Mouse (Mus musculus) forebrain, embryonic 12.5 days (tissue): ENCODE measurements around the gene Mboat2. TPM values are rescaled to one million over a fixed set of nuclear protein-coding genes. Genes with fewer than 3 reads are reported as not detected.

Experiments used
- ATAC-seq: fragments of 200-750 bp; cut with Nextera tagmentation; 2 replicates; pipeline ENCODE4 v1.8.0; 2017; ENCODE audit warnings: moderate TSS enrichment; ENCODE audit not compliant: low FRiP score
- H3K27ac ChIP-seq: fragments of 300-500 bp; sonication (generic); 2 replicates; pipeline ENCODE4 v1.5.1; 2016; ENCODE audit warnings: mild to moderate bottlenecking
- H3K27me3 ChIP-seq: fragments of 300-500 bp; sonication (generic); 2 replicates; pipeline ENCODE4 v1.6.1; 2016; ENCODE audit warnings: mild to moderate bottlenecking
- H3K36me3 ChIP-seq: fragments of 300-500 bp; sonication (generic); replicated peaks from 2 replicates; pipeline ENCODE4 v1.6.1; 2016; ENCODE audit warnings: mild to moderate bottlenecking
- H3K4me1 ChIP-seq: fragments of 300-500 bp; sonication (generic); 2 replicates; pipeline ENCODE4 v1.6.1; 2016
- H3K4me2 ChIP-seq: fragments of 300-500 bp; sonication (generic); 2 replicates; pipeline ENCODE4 v1.6.1; 2016; ENCODE audit warnings: mild to moderate bottlenecking, moderate library complexity
- H3K4me3 ChIP-seq: fragments of 300-500 bp; sonication (generic); replicated peaks from 2 replicates; pipeline ENCODE4 v1.5.1; 2016; ENCODE audit warnings: mild to moderate bottlenecking
- H3K9ac ChIP-seq: fragments of 300-500 bp; sonication (generic); 2 replicates; pipeline ENCODE4 v1.6.1; 2016; ENCODE audit warnings: mild to moderate bottlenecking
- H3K9me3 ChIP-seq: fragments of 300-500 bp; sonication (generic); 2 replicates; pipeline ENCODE4 v1.6.1; 2016
- WGBS: fragments of 180-500 bp; shearing (Covaris S2); methylation state at CpG from one replicate; pipeline ENCODE4 v1.1.7; 2016; 5-methylcytosine and 5-hydroxymethylcytosine counted together
- polyA plus RNA-seq: library from polyadenylated mRNA; unstranded; fragments of >200 nt; fragmentation: Nextera tagmentation; extraction: Ambion mirVana; gene quantifications from 2 replicates; pipeline ENCODE4 v1.2.1, GENCODE M21; 2016

Mboat2 gene
- polyA plus RNA-seq, 1 experiment from 2014 or later: 58.4 TPM

- 82% methylated on average over 11 of the region's 11 CpGs for WGBS
- ATAC-seq: no peak
- H3K36me3 ChIP-seq: peaks cover 20% of the 10 kb centered on the region
Measured at GRCm38 (mm10) chr12:24962362-24962967, 131.8 kb downstream of the Mboat2 start.

GRCm38 (mm10) chr12:24963393-24964022 lies 132.8 kb downstream of the Mboat2 start:
- 75% methylated on average over 13 of the region's 13 CpGs for WGBS
- Histone ChIP-seq H3K27ac (no peak overlapping the region), H3K9me3 (no peaks in the 10 kb centered on the region), H3K27me3 (no peaks in the 10 kb centered on the region), H3K4me3 (no peak overlapping the region), H3K9ac (no peak overlapping the region), H3K4me1 (0 out of 2 replicates have a peak, but pooled peaks cover 4% of the 10 kb centered on the region), H3K4me2 (no peak overlapping the region), H3K36me3 (peaks cover 13% of the 10 kb centered on the region)
- ATAC-seq: no peak

More at GRCm38 (mm10) chr12:24962362-24962967, 131.8 kb downstream of the Mboat2 start:
- Histone ChIP-seq H3K4me1 (0 out of 2 replicates have a peak, but pooled peaks cover 4% of the 10 kb centered on the region), H3K9me3 (no peaks in the 10 kb centered on the region), H3K4me3 (no peak overlapping the region), H3K9ac (no peak overlapping the region), H3K27me3 (no peaks in the 10 kb centered on the region), H3K27ac (no peak overlapping the region), H3K4me2 (no peak overlapping the region)

GRCm38 (mm10) chr12:24965406-24965805 lies 134.7 kb downstream of the Mboat2 start:
- Histone ChIP-seq H3K27me3 (no peaks in the 10 kb centered on the region), H3K36me3 (0 out of 2 replicates have a peak, but pooled peaks cover 4% of the 10 kb centered on the region), H3K9ac (no peak overlapping the region), H3K4me2 (no peak overlapping the region), H3K27ac (no peak overlapping the region), H3K4me3 (no peak overlapping the region), H3K4me1 (0 out of 2 replicates have a peak, but pooled peaks cover 4% of the 10 kb centered on the region), H3K9me3 (no peaks in the 10 kb centered on the region)
- no peak for ATAC-seq
- WGBS: 91% methylated on average over 6 of the region's 6 CpGs

GRCm38 (mm10) chr12:24966046-24966445 lies 135.4 kb downstream of the Mboat2 start:
- H3K4me1 ChIP-seq: 0 out of 2 replicates have a peak, but pooled peaks cover 4% of the 10 kb centered on the region
- H3K4me3 ChIP-seq: no peak overlapping the region
- 87% methylated on average over 2 of the region's 2 CpGs for WGBS
- no peaks in the 10 kb centered on the region for H3K36me3 ChIP-seq
- H3K9me3 ChIP-seq: no peaks in the 10 kb centered on the region
- no peak overlapping the region for H3K27ac ChIP-seq
- H3K4me2 ChIP-seq: no peak overlapping the region
- no peak overlapping the region for H3K9ac ChIP-seq
- no peaks in the 10 kb centered on the region for H3K27me3 ChIP-seq
- no peak for ATAC-seq

GRCm38 (mm10) chr12:24971490-24972200 lies 141.0 kb downstream of the Mboat2 start:
- no peak for ATAC-seq
- 88% methylated on average over 5 of the region's 5 CpGs for WGBS
- Histone ChIP-seq H3K4me2 (no peak overlapping the region), H3K36me3 (no peaks in the 10 kb centered on the region), H3K9ac (no peak overlapping the region), H3K4me1 (peaks cover 9% of the 10 kb centered on the region), H3K27ac (no peak overlapping the region), H3K4me3 (no peak overlapping the region), H3K9me3 (no peaks in the 10 kb centered on the region), H3K27me3 (no peaks in the 10 kb centered on the region)

GRCm38 (mm10) chr12:24972371-24973350 lies 142.0 kb downstream of the Mboat2 start:
- 76% methylated on average over 8 of the region's 8 CpGs for WGBS
- Histone ChIP-seq H3K27ac (no peak overlapping the region), H3K4me1 (peaks cover 18% of the 10 kb centered on the region), H3K4me3 (no peak overlapping the region), H3K4me2 (no peak overlapping the region), H3K36me3 (no peaks in the 10 kb centered on the region), H3K27me3 (no peaks in the 10 kb centered on the region), H3K9ac (no peak overlapping the region), H3K9me3 (no peaks in the 10 kb centered on the region)
- ATAC-seq: no peak

- WGBS: 81% methylated on average over 5 of the region's 5 CpGs
Measured at GRCm38 (mm10) chr12:24973586-24973985, 142.9 kb downstream of the Mboat2 start.

GRCm38 (mm10) chr12:24974446-24975114 lies 143.9 kb downstream of the Mboat2 start, which contains the start of gene Kidins220:
Gene Kidins220, plus strand, starts transcription at chr12:24974925.
- no peaks in the 10 kb centered on the region for H3K9me3 ChIP-seq
- H3K36me3 ChIP-seq: no peaks in the 10 kb centered on the region
- H3K9ac ChIP-seq: peak within 1 kb of the TSS; percentile 71
- peak within 1 kb of the TSS; percentile 58 for H3K4me2 ChIP-seq
- peak within 1 kb of the TSS; percentile 85 for H3K4me3 ChIP-seq
- peaks cover 18% of the 10 kb centered on the region for H3K4me1 ChIP-seq
- ATAC-seq: peak; percentile 95
- H3K27me3 ChIP-seq: no peaks in the 10 kb centered on the region
- WGBS: 15% methylated on average over 29 of the region's 29 CpGs
- peak within 1 kb of the TSS; percentile 93 for H3K27ac ChIP-seq

More at GRCm38 (mm10) chr12:24973586-24973985, 142.9 kb downstream of the Mboat2 start:
- ATAC-seq: no peak
- H3K4me1 ChIP-seq: peaks cover 18% of the 10 kb centered on the region
- no peak overlapping the region for H3K9ac ChIP-seq
- no peak overlapping the region for H3K4me3 ChIP-seq
- H3K9me3 ChIP-seq: no peaks in the 10 kb centered on the region
- H3K27ac ChIP-seq: no peak overlapping the region
- H3K36me3 ChIP-seq: no peaks in the 10 kb centered on the region
- no peak overlapping the region for H3K4me2 ChIP-seq
- H3K27me3 ChIP-seq: no peaks in the 10 kb centered on the region

- peak overlapping the region; percentile 93 for H3K27ac ChIP-seq
- no peaks in the 10 kb centered on the region for H3K36me3 ChIP-seq
- no peaks in the 10 kb centered on the region for H3K9me3 ChIP-seq
- H3K4me3 ChIP-seq: peak overlapping the region; percentile 85
- H3K27me3 ChIP-seq: no peaks in the 10 kb centered on the region
- ATAC-seq: peak; percentile 81
- peak overlapping the region; percentile 71 for H3K9ac ChIP-seq
- H3K4me1 ChIP-seq: peaks cover 18% of the 10 kb centered on the region
- peak overlapping the region; percentile 58 for H3K4me2 ChIP-seq
- under 1% methylated on average over 26 of the region's 31 CpGs for WGBS
Measured at GRCm38 (mm10) chr12:24975115-24975733, 144.5 kb downstream of the Mboat2 start.

GRCm38 (mm10) chr12:24985226-24985625 lies 154.5 kb downstream of the Mboat2 start:
- Histone ChIP-seq H3K27ac (no peak overlapping the region), H3K9ac (no peak overlapping the region), H3K27me3 (no peaks in the 10 kb centered on the region), H3K4me1 (no peaks in the 10 kb centered on the region), H3K4me2 (no peak overlapping the region), H3K4me3 (no peak overlapping the region), H3K36me3 (peaks cover 31% of the 10 kb centered on the region), H3K9me3 (no peaks in the 10 kb centered on the region)
- no peak for ATAC-seq
- 88% methylated on average over 5 of the region's 5 CpGs for WGBS

- Histone ChIP-seq H3K36me3 (peaks cover 80% of the 10 kb centered on the region), H3K4me3 (no peak overlapping the region), H3K4me1 (no peaks in the 10 kb centered on the region; the same call in 1 of the 2 replicates), H3K27me3 (no peaks in the 10 kb centered on the region), H3K27ac (no peak overlapping the region), H3K9ac (no peak overlapping the region), H3K4me2 (no peak overlapping the region), H3K9me3 (no peaks in the 10 kb centered on the region)
- no peak for ATAC-seq
- 87% methylated on average over 4 of the region's 4 CpGs for whole genome bisulfite sequencing
Measured at GRCm38 (mm10) chr12:24995350-24995749, 164.7 kb downstream of the Mboat2 start.
